Mouse (Mus musculus): ENCODE results near the gene Ccdc12.

- TF ChIP-seq CTCF (IDR thresholded peaks at IDR 0.05; ENCODE audit: low read depth, low read length) (no peak), POLR2A (IDR thresholded peaks at IDR 0.05; ENCODE audit: borderline replicate concordance, low read depth, low read length) (no peak)
Observed at GRCm38 (mm10) chr9:110742295-110742950, 86.1 kb downstream of the Ccdc12 start.

Measured in bone marrow macrophage, adult 2 months (primary cell).